Mouse (Mus musculus) testis, postnatal 10 days (tissue): Measurements from ENCODE around the gene Ndufs1.
A peak's percentile ranks its signal among the peaks of the same experiment; 100 is the strongest.

Experiments
- DNase-seq: peaks from one replicate; pipeline ENCODE4 v3.0.0; 2021; ENCODE audit warnings: low spot score

Gene Ndufs1

DNA sequence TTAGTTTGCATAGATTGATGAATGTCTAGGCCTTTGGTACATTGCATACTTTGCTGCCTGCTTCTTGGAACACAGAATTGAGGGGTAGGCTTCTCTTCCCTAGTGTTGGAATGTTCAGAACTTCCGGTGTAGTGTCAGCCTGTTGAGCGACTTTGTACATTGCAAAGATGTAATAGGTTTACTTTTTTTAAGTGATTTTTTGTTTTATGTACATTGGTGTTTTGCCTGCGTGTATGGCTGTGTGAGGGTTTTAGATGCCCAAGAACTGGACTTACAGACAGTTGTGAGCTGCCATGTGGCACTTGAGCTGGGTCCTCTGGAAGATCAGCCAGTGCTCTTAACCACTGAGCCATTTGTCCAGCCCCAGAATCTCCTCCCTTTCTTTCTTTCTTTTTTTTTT, 61.1 kb downstream of the Ndufs1 start:
- DNase-seq = no peak

DNA sequence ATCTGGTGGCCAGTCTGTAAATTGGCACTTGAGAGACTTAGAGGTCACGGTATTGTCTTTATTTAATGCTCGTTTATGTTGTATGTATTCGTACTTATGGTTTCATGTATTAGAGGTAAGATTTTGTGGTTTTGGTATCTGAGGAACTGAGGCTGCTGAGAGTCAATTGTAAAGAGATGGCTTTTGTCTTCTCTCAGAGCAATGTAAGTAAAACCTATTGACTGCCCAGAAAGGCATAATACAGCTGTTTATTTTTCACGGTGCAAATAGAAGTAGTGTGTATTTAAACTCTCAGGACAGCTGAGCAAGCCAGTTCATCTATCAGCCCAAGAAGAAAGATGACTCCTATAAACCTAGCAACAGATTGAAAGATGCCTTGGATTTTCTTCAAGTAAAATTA, 61.5 kb downstream of the Ndufs1 start:
- no peak for DNase-seq

DNA sequence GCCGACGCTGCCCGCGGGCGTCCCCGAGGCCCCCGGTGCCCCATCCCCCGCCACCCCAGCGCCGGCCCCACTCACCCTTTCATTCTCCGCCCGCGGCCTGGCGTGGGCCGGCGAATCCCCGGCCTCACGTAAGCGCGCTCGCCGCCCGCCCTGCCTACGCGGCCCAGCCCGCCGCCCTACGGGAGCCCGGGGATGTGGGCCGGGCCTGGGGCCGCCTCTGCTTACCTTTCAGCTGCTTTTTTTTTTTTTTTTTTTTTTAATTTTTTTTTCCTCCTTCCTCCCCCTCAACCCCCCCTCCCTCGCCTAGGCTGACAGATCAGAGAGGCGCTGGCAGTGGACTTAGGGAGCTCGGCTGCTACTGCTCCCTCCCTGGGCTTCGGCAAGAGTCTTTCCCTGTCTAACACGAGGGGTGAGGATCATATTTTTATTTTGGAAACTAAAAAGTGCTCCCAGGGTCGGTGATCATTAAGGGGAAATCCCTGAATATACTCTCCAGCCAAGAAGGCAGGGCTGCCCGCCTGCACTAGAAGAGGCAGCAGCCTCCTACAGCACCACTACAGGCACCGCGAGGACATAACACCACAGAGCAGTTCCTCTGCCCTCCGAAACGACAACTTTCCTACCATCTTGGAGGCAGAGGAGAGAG, 62.4 kb downstream of the Ndufs1 start, which contains the start of gene Ino80d:
Gene Ino80d, minus strand, starts transcription at position 532 of the 646 bp plus-strand sequence.
- peak; percentile 77 for DNase-seq

DNA sequence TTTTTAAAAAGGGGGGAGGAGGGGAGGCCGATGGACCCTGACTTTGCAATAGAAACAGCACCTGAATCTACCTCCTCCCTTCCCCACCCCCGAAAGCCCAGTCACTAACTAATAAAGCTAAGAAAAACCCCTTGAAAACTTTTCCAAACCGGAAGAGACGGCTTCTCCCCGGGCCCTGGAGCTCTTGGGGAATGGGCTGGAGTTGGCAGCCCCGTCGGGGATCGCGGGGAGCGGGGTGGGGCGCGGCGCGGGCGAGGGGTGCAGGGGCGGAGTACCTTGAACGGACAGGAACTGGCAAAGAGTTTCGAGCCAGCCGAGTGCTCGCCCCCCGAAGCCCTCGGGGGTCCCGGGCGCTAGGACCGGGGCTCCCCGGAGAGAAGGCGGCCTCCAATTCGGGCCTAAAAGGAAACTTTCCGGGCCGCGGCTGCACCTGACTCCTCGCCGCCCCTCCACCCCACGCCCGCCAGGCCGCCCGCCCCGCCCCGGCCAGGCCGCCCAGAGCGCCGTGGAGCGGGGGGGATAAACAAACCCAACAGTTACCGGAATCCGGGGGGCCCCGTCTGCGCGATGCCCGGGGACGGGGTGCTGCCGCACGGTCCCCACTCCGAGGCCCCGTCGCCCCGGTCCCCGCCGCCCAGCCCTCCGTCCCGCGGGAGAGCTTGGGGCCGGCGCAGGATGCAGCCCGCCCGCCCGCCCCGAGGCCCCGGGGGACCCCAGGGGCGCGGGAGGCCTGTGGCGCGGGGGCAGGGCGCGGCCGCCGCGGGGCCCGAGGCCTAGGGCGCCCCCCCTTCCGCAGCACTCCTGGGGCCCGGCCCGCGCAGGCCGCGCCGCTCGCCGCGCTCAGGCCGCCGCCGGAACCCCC, 63.1 kb downstream of the Ndufs1 start:
- peak; percentile 79 for DNase-seq

DNA sequence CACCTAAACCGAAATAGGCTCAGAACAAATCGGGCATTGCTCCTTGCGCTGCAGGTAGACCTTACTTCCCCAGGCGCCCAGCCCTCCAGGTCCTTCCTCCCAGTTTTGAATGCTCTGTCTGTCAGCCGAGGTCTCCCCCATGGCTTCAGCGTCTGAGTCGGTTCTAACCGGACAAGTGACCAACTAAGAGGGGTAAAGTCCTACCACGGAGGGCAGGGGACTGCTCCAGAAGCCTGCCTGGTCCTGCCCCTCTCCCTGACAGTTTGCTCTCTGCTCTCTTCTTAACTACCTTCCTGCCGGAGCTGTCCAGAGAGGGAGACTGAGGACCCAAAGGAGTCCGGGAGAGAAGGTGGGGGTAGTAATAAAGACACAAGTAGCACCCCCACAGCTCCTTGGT, 63.8 kb downstream of the Ndufs1 start:
- peak; percentile 58 for DNase-seq

DNA sequence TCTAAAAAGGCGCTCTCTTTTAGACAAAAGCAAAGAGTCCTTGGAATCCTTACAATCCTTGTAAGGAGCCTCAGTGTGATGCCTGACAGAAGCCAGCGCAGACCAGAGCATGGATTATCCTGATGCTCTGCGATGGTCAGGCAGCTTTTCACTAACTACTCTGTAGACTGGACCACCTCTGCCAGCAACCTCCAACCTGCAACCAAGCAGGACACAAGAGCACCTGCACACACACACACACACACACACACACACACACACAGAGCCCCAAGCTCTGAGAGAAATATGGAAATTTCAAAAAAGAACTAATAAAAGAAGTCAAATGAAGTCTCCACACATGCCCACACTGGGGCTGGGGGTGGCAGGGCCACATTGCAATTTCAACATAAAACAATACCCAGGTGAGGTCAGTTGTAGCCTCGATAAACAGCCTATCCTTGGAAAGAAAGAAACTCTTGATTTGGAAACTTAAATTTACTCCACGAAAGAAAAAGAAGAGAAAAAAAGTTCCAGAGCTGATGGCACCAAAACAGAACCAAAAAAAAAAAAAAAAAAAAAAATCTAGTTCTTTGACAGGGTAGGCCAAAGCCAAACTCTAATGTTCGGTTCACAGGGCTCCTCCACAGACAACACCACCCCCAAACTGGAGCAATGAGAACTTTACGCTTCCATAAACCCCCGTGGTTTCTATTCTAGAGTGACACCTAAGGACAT, 64.3 kb downstream of the Ndufs1 start:
- no peak for DNase-seq

DNA sequence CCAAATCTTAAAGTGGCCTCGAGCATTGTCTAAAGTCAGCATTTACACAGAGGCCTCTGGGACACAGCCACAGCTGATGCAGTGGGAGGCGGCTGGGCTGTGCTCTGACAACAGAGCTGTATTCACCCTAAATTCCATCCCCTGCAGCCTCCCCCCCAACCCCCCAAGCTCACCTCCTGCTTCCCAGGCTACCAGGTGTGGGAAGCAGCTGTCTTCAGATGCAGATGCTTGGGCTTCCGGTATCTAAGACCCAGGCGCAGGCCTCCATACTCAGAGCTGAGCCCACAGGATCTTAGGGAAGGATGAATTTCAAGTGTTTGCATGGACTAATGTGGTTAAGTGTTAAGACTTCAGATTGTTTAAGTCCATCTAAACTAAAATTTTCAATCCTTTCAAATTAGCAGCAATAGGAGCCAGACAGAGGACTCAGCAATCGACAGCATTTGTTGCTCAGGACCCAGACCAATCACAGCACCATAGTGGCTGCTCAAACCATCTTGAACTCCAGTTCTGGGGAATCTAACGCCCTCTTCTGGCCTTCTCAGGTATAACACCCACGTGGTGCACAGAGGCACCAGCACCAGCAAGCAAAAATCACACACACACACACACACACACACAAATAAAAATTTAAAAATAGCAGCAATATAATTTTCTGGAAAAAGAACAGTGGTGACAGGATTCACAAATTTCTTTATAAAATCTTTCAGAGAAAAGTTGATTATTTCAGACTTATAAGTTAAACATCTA, 65.9 kb downstream of the Ndufs1 start:
- peak; percentile 78 for DNase-seq

DNA sequence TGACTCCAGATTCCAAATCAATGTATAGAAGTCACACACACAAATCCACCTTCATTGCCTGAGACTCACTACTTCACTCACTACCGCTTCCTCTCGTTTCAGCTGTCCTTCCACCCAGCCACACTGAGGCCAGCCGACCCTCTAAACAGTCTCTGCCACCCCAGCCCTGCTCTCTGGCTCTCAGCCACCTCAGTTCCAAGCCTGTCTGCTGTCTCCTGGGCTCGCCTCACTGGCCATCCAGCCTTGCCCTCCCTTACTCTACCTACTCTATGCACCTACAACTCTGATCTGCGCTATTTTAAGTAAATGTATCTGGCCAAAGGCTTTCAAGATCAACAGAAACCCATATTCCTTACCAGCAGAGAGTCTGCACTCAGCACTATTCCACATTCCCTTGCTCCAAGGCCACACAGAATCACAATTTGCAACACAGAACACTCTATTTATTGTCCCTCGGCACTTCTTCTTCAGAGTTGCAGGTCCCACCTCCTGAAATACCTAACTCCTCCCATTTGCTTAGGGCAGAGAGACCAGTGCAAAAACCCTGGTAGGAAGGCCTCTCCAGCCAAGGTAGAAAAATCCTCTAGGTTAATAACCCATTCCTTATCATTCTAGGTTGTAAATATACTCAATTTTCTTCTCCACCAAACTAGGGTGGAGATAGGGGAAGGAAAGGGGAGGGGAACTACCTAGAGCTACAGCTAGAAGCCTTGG, 68.9 kb downstream of the Ndufs1 start:
- peak; percentile 54 for DNase-seq

DNA sequence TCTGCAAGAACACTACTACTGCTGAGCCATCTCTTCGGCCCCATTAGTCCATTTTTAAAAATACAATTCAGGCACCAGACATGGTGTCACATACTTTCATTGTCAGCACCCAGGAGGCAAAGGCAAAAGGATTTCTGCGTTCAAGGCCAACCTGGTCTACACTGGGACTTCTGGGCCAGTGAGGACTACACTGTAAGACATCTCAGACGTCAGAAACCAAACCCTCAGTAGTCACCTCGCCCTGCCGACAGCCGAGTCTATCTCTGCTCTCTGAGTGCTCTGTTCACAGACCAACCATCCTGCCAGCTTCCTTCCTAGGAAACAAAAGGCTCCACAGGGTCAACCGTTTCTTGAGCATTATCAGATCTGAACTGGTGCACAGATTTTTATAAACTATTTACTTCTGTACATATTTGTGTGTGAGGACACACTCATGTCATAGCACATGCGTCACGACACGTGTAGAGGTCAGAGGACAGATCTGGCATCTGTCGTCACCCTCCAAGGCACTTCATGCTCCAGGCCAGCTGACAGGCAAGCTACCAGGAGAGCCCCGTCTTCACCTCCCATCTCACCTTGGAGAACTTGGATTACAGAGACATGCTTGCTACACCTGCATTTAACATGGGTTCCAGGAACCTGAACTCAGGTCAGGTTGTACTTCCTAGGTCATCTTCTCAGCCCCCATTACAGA, 73.7 kb downstream of the Ndufs1 start:
- DNase-seq = no peak

DNA sequence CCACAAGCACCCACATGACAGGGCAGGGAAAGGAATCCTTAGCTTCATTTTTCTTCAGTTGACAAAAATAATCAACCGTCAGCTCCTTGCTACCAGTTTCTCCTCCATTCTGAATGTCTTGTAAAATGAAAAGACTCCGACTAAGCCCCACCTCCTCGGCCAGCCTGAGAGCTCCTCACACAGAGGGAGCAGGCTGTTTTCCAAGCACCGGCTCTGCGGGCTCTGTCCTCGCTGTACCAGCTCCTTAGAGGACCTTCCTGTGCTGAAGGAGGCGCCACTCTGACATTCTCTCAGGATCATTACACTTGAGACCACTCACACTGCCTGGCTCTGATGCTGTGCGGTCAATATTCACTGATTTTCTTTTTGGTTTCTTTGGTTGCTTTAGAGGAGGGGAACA, 76.4 kb downstream of the Ndufs1 start:
- no peak for DNase-seq

DNA sequence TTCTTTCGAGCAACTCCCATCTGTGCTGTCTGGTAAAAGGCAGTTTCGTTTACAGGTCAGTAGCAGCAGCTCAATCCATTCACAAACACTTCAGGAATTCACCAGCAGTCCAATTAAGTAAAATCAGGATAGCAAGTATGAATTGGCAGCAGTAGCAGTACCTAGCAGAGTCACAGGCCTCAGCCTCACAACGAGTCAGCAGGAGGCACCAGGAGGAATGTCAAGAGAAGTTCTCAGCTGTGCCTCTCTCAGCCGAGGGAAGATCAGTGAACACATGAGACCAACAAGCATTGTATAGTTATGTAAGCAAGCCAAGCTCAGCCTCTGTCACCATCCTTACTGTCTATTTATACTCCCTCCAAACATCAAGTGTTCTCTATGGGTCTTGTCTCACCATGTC, 77.8 kb downstream of the Ndufs1 start:
- no peak for DNase-seq

DNA sequence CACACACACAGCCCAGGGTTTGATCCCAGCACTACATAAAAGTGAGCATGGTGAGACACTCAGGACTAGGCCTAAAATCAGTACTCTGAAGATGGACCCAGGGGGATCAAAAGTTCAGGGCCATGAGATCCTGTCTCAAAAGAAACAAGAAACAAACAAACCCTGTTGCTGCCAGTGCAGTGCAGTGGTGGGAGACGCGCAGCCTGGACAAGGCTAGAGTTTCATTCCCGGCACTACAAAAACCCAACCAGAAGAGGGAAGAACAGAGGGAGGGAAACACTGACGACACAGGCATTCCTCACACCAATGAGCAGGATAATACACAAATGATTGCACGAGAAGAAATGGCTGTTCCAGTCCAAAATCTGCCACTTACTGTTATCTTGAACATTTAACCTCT, 80.6 kb downstream of the Ndufs1 start:
- no peak for DNase-seq
